Mouse (Mus musculus) lung, embryonic 14.5 days (tissue): ENCODE data around the gene Hoxb5. TPM values are rescaled to one million over a fixed set of nuclear protein-coding genes. Genes with fewer than 3 reads are reported as not detected.
A peak's percentile ranks its signal among the peaks of the same experiment; 100 is the strongest.

ENCODE experiments used
- ATAC-seq: fragments of 200-750 bp; cut with Nextera tagmentation; 2 replicates; pipeline ENCODE4 v1.8.0; 2017; ENCODE audit warnings: mild to moderate bottlenecking, moderate TSS enrichment, moderate library complexity; ENCODE audit not compliant: insufficient read depth
- DNase-seq: peaks from one replicate; pipeline ENCODE4 v3.0.0-alpha.2; 2015
- H3K27ac ChIP-seq: fragments of 300-500 bp; sonication (generic); 2 replicates; pipeline ENCODE4 v1.5.1; 2014; ENCODE audit warnings: low read depth, mild to moderate bottlenecking, moderate library complexity
- H3K27me3 ChIP-seq: fragments of 300-500 bp; sonication (generic); 2 replicates; pipeline ENCODE4 v1.6.1; 2014; ENCODE audit warnings: low read length, control low read depth; ENCODE audit not compliant: insufficient read depth
- H3K36me3 ChIP-seq: fragments of 300-500 bp; sonication (generic); 2 replicates; pipeline ENCODE4 v1.6.1; 2014; ENCODE audit warnings: control low read depth; ENCODE audit not compliant: insufficient read depth
- H3K4me1 ChIP-seq: fragments of 300-500 bp; sonication (generic); 2 replicates; pipeline ENCODE4 v1.6.1; 2014; ENCODE audit warnings: antibody characterized with exemption, control low read depth; ENCODE audit not compliant: insufficient read depth
- H3K4me2 ChIP-seq: fragments of 300-500 bp; sonication (generic); 2 replicates; pipeline ENCODE4 v1.6.1; 2014; ENCODE audit warnings: mild to moderate bottlenecking
- H3K4me3 ChIP-seq: fragments of 300-500 bp; sonication (generic); 2 replicates; pipeline ENCODE4 v1.5.1; 2014; ENCODE audit warnings: low read depth, low read length
- H3K9ac ChIP-seq: fragments of 300-500 bp; sonication (generic); 2 replicates; pipeline ENCODE4 v1.6.1; 2014
- H3K9me3 ChIP-seq: fragments of 300-500 bp; sonication (generic); 2 replicates; pipeline ENCODE4 v1.6.1; 2016; ENCODE audit warnings: low read depth, low read length, control low read depth
- CTCF ChIP-seq: IDR thresholded peaks from 2 replicates; pipeline ENCODE4 v1.5.1; 2016; ENCODE audit warnings: antibody characterized with exemption, low read depth
- WGBS: fragments of 180-500 bp; shearing (Covaris S2); extraction: QIAGEN DNeasy Blood & Tissue Kit; methylation state at CpG from one replicate; pipeline ENCODE4 v1.1.7; 2014; 5-methylcytosine and 5-hydroxymethylcytosine counted together
- polyA plus RNA-seq: library from polyadenylated mRNA; unstranded; fragments of >200 nt; fragmentation: Nextera tagmentation; extraction: Ambion mirVana; gene quantifications from 2 replicates; pipeline ENCODE4 v1.2.1, GENCODE M21; 2014

The Hoxb5 gene
- polyA plus RNA-seq, 1 experiment from 2014 or later = 76.1 TPM

GRCm38 (mm10) chr11:96343206-96343745 is 40.1 kb downstream of the Hoxb5 start:
- WGBS = 25% methylated on average over 2 of the region's 2 CpGs
- no peak for ATAC-seq
- H3K27ac ChIP-seq = peak overlapping the region; percentile 100

GRCm38 (mm10) chr11:96344061-96344877 is 41.1 kb downstream of the Hoxb5 start:
- WGBS = 9% methylated on average over 40 of the region's 40 CpGs
- peak overlapping the region; percentile 84 for H3K4me2 ChIP-seq
- peaks cover 26% of the 10 kb centered on the region for H3K4me1 ChIP-seq
- peak overlapping the region; percentile 64 for H3K4me3 ChIP-seq
- H3K9me3 ChIP-seq = no peaks in the 10 kb centered on the region
- DNase-seq = peak; percentile 71
- H3K9ac ChIP-seq = peak overlapping the region; percentile 97
- peaks cover 46% of the 10 kb centered on the region for H3K36me3 ChIP-seq
- no peak for TF ChIP-seq CTCF
- peak overlapping the region; percentile 100 for H3K27ac ChIP-seq
- no peak for ATAC-seq
- peaks cover 37% of the 10 kb centered on the region for H3K27me3 ChIP-seq

More at GRCm38 (mm10) chr11:96343206-96343745, 40.1 kb downstream of the Hoxb5 start:
- Histone ChIP-seq H3K4me3 (peak overlapping the region; percentile 64), H3K27me3 (peaks cover 43% of the 10 kb centered on the region), H3K9ac (peak overlapping the region; percentile 97), H3K36me3 (peaks cover 54% of the 10 kb centered on the region), H3K9me3 (no peaks in the 10 kb centered on the region), H3K4me1 (peaks cover 28% of the 10 kb centered on the region), H3K4me2 (peak overlapping the region; percentile 84)
- no peak for TF ChIP-seq CTCF
- DNase-seq = peak; percentile 64

GRCm38 (mm10) chr11:96344878-96345159 is 41.7 kb downstream of the Hoxb5 start:
- ATAC-seq (no peak), DNase-seq (no peak)
- WGBS = 12% methylated on average over 6 of the region's 6 CpGs
- H3K4me2 ChIP-seq = peak overlapping the region; percentile 84
- H3K4me1 ChIP-seq = peaks cover 25% of the 10 kb centered on the region
- H3K36me3 ChIP-seq = peaks cover 46% of the 10 kb centered on the region
- no peak for TF ChIP-seq CTCF
- H3K9me3 ChIP-seq = no peaks in the 10 kb centered on the region
- peaks cover 34% of the 10 kb centered on the region for H3K27me3 ChIP-seq
- peak overlapping the region; percentile 64 for H3K4me3 ChIP-seq
- peak overlapping the region; percentile 97 for H3K9ac ChIP-seq
- H3K27ac ChIP-seq = peak overlapping the region; percentile 100

- DNase-seq (peak; percentile 76), ATAC-seq (no peak)
- Histone ChIP-seq H3K27ac (peak overlapping the region; percentile 100), H3K4me1 (peaks cover 23% of the 10 kb centered on the region), H3K4me3 (peak overlapping the region; percentile 64), H3K27me3 (peaks cover 34% of the 10 kb centered on the region), H3K4me2 (peak overlapping the region; percentile 84), H3K36me3 (peaks cover 46% of the 10 kb centered on the region), H3K9ac (peak overlapping the region; percentile 97), H3K9me3 (no peaks in the 10 kb centered on the region)
- WGBS = 1% methylated on average over 42 of the region's 56 CpGs
- no peak for TF ChIP-seq CTCF
Measured at GRCm38 (mm10) chr11:96345220-96345892, 42.2 kb downstream of the Hoxb5 start.

- Histone ChIP-seq H3K36me3 (peaks cover 46% of the 10 kb centered on the region), H3K9ac (peak overlapping the region; percentile 97), H3K27ac (peak overlapping the region; percentile 100), H3K27me3 (peaks cover 34% of the 10 kb centered on the region), H3K4me1 (peaks cover 30% of the 10 kb centered on the region), H3K4me2 (peak overlapping the region; percentile 84), H3K9me3 (no peaks in the 10 kb centered on the region), H3K4me3 (peak overlapping the region; percentile 64)
- 5% methylated on average over 45 of the region's 45 CpGs for WGBS
- ATAC-seq (peak; percentile 15; the same call in 1 of the 2 replicates), DNase-seq (peak; percentile 71)
- TF ChIP-seq CTCF = peak; percentile 42
Measured at GRCm38 (mm10) chr11:96345893-96346806, 43.0 kb downstream of the Hoxb5 start.

GRCm38 (mm10) chr11:96346916-96347520 is 43.9 kb downstream of the Hoxb5 start:
- peaks cover 27% of the 10 kb centered on the region for H3K4me1 ChIP-seq
- no peak for ATAC-seq
- WGBS = 36% methylated on average over 5 of the region's 5 CpGs

More at GRCm38 (mm10) chr11:96346916-96347520, 43.9 kb downstream of the Hoxb5 start:
- Histone ChIP-seq H3K9me3 (no peaks in the 10 kb centered on the region), H3K27ac (peak overlapping the region; percentile 100), H3K4me2 (peak overlapping the region; percentile 84), H3K27me3 (peaks cover 29% of the 10 kb centered on the region), H3K4me3 (no peak overlapping the region), H3K36me3 (peaks cover 39% of the 10 kb centered on the region), H3K9ac (peak overlapping the region; percentile 21; the same call in 1 of the 2 replicates)
- peak; percentile 58 for DNase-seq
- no peak for TF ChIP-seq CTCF
